19 mouse cellular contexts compared by ENCODE assay signal in the genomic region with DNA sequence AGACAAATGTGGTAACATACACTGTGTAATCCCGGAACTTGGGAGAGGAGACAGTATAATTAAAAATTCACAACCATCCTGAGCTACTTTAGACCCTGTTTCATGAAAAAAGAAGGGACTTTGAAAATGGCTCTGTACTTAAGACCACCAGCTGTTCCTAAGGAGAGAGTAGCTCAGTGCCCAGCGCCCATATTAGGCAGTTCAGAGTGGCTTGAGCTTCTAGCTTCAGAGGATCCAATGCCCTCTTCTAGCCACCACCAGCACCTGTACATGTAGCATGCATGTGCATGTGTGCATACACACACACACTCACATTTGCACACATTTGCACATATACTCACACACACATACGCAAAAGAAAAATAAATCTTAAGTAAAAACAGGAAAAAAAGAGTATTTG. TPM values are rescaled to one million over a fixed set of nuclear protein-coding genes. Genes with fewer than 3 reads are reported as not detected.
"Had no signal": no experiment of that assay in that cellular context is flagged by ENCODE, and none has a peak within 500 bp of the region (broad histone marks: within the 10 kb centered on the region; RNA-seq: fewer than 3 reads in every experiment).

No protein-coding gene starts in this region.

- H3K36me3 ChIP-seq: neural tube, embryonic 13.5 days; neural tube, embryonic 15.5 days; stomach, embryonic 15.5 days had no signal

- DNase-seq: retina, postnatal 1 day; right cerebral cortex, adult 18-20 months; right cerebral cortex, postnatal 14 days; right cerebral cortex, postnatal 25 days; right cerebral cortex, postnatal 4 days; spleen, adult 18-20 months; thymus, adult 18-20 months; thymus, adult 2 months; thymus, postnatal 14 days; thymus, postnatal 25 days; thymus, postnatal 36 days; thymus, postnatal 4 days had no signal

- H3K27ac ChIP-seq: neural tube, embryonic 13.5 days; neural tube, embryonic 15.5 days; stomach, embryonic 15.5 days; stomach, postnatal 0 days had no signal

- H3K4me3 ChIP-seq: neural tube, embryonic 13.5 days; neural tube, embryonic 15.5 days; stomach, embryonic 15.5 days had no signal

- H3K9me3 ChIP-seq: neural tube, embryonic 13.5 days; neural tube, embryonic 15.5 days; stomach, embryonic 15.5 days had no signal

- H3K9ac ChIP-seq: neural tube, embryonic 13.5 days; neural tube, embryonic 15.5 days; stomach, embryonic 15.5 days had no signal

- H3K27me3 ChIP-seq: neural tube, embryonic 13.5 days; neural tube, embryonic 15.5 days; stomach, embryonic 15.5 days had no signal

- H3K4me1 ChIP-seq: neural tube, embryonic 13.5 days; neural tube, embryonic 15.5 days; stomach, embryonic 15.5 days had no signal

- H3K4me2 ChIP-seq: neural tube, embryonic 13.5 days; neural tube, embryonic 15.5 days; stomach, embryonic 15.5 days had no signal

RNA-seq across cellular contexts. Expression of a gene that starts 34.9 kb away (rescaled TPM):
- polyA plus RNA-seq: neural tube, embryonic 13.5 days; small intestine, adult 2 months; spleen, adult 2 months; thymus, adult 2 months; urinary bladder, adult 2 months had no signal
